Mouse (Mus musculus) lung, adult 2 months (tissue): ENCODE results near the gene Hic1. TPM values are rescaled to one million over a fixed set of nuclear protein-coding genes. Genes with fewer than 3 reads are reported as not detected.

Experiments
- DNase-seq: peaks from one replicate; pipeline ENCODE4 v3.0.0; 2022
- H3K4me1 ChIP-seq: fragments of 200-500 bp; 2 replicates; pipeline ENCODE4 v1.6.1; 2011; ENCODE audit warnings: low read length; ENCODE audit not compliant: control insufficient read depth, insufficient read depth
- H3K4me3 ChIP-seq: fragments of 200-500 bp; replicated peaks from 2 replicates; pipeline ENCODE3; 2011; ENCODE audit warnings: low read depth, mild to moderate bottlenecking, control low read depth, low read length; ENCODE audit errors: extremely low read depth
- CTCF ChIP-seq: fragments of 200-500 bp; IDR thresholded peaks from 2 replicates; pipeline ENCODE4 v1.5.1; 2011; ENCODE audit warnings: mild to moderate bottlenecking, low read length, control low read depth; ENCODE audit not compliant: insufficient read depth
- POLR2A ChIP-seq: fragments of 200-500 bp; IDR thresholded peaks from 2 replicates; pipeline ENCODE4 v1.6.1; 2011; ENCODE audit warnings: low read depth, mild to moderate bottlenecking, control low read depth, low read length, borderline replicate concordance; ENCODE audit errors: extremely low read depth
- WGBS: fragments of 180-500 bp; shearing (Covaris S2); methylation state at CpG from one replicate; pipeline ENCODE4 v1.1.7; 2018; 5-methylcytosine and 5-hydroxymethylcytosine counted together
- polyA plus RNA-seq: library from polyadenylated mRNA; depleted of rRNA; stranded (reverse); fragments of >200 nt; gene quantifications from 2 replicates; pipeline ENCODE4 v1.2.3, GENCODE M21; 2012

The Hic1 gene
- polyA plus RNA-seq, 1 experiment, result 21.4 TPM

DNA sequence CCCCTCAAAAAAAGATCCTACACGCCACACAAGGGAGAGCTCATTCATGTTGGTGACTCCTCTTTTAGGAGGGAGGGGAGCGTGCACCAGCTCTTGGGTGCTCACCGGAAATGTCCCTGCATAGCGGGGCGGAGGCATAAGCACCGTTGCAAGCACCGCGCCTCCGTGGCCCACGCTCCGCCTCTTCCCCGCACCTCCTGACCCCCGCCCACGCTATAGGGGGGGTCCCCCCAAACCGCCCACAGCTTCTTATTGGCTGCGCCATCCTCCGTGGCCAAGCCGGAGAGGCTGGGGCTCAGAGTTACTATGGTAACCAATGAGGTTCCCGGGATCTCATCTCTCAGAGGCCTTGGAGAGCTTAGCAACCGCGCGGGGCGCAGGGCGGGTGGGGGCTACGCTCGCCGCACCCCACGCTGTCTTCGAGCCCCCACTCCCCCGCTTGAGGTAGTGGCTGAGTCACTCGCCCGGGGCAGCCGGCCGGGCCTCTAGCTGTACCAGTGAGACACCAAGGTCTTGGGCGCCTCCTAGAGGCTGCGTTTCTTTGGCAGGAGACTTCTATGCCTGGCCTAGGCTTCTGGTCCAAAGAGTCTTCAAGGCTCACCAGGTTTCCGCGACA lies 925 bp upstream of the Hic1 start:
- H3K4me1 ChIP-seq, result peaks cover 19% of the 10 kb centered on the region
- peak overlapping the region; percentile 35 for H3K4me3 ChIP-seq
- DNase-seq, result peak; percentile 91
- under 1% methylated on average over 38 of the region's 38 CpGs for WGBS
- peak; percentile 73 for TF ChIP-seq CTCF
- no peak for TF ChIP-seq POLR2A

DNA sequence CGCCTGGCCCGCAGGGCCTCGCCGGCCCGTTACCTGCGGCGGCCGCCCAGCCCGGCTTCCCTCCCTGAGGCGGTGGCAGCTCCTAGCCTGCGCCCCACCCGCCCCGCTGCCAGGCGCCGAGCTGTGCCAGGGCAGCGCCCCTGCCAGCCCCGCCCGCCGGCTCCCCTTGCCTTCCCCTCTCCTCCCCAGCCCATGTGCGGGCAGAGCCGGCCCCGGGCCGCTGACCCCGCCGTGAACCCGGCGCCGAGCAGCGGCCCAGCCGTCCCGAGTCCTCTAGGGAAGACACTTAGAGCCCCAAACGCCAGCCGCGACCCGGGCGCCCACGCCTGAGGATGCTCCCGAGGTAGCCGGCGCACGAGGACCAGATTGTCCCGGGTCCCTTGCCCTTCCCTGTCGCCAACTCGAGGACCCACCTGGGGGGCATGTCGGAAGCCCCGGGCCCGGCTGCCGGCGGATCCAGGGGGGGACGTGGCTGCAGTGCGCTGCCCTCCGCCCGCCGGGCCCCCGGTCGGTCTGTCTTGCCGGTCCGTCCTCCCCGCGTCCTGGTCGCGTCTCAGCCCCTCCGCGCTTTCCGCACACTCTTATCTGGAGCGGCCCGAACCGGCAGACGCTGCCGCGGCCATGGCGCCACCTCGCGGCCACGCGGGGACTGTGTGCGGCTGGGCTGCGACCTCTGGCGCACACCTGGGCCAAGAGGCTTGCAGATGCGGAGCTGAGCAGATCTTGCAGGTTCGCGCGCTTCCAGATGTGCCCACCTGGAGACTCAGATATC lies 543 bp downstream of the Hic1 start:
- TF ChIP-seq POLR2A, result peak; percentile 56; the same call in 1 of the 2 replicates
- TF ChIP-seq CTCF, result peak; percentile 67
- Histone ChIP-seq H3K4me3 (peak overlapping the region; percentile 29), H3K4me1 (peaks cover 19% of the 10 kb centered on the region)
- WGBS, result under 1% methylated on average over 79 of the region's 83 CpGs
- DNase-seq, result peak; percentile 82

DNA sequence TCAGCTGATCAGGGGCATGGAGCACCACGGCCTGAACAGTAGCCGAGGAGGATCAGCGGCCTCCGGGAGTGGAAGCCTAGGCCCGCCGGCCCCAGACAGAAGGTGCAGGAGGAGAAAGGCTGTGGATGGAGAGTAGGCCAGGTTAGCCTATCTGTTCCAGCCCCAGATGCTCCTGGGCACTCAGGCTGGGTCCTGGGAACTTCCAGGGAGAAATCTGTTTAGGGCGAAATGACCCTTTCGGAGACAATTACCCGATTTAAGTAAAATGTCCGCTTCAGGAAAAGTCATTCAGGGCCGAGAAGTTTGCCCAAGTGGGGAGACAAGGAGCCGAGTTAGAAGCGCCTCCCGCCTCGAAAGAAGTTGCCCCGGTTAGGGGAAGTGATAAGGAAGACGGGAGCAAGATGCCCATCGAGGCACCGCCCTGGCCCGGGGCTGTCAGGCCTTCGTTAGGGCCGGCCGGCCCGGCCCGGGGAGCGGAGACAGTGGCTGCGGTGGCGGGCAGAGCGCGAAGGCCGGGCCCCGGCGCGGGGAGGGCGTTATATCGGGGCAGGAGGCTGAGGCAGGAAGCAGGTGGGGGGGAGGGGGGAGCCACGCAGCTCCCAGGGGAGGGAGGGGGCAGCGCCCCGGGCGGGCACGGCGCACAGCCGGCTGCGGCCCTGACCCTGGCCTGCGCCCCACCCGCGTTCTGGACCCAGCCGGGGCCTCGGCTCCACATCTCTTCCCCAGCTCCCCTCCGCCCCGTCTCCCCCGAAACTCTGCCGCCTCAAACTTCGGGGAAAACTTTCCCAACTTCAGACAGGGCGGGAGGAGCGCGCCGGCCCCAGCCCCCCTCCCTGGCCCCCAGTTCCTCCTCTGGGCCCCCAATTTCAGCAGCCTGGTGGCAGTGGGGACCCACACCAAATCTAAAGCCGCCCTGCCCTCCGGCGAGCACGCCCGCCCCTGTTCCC lies 1.4 kb downstream of the Hic1 start:
- peaks cover 17% of the 10 kb centered on the region for H3K4me1 ChIP-seq
- WGBS, result 14% methylated on average over 58 of the region's 63 CpGs
- peak overlapping the region; percentile 29 for H3K4me3 ChIP-seq
- no peak for DNase-seq
- TF ChIP-seq CTCF, result no peak
- no peak for TF ChIP-seq POLR2A

- Histone ChIP-seq H3K4me1 (peaks cover 17% of the 10 kb centered on the region), H3K4me3 (peak overlapping the region; percentile 21)
- 35% methylated on average over 68 of the region's 68 CpGs for WGBS
- DNase-seq, result no peak
- no peak for TF ChIP-seq CTCF
- 0 out of 2 replicates have a peak, but pooled peaks have one; percentile 6 for TF ChIP-seq POLR2A
These were observed 2.3 kb downstream of the Hic1 start for GRCm38 (mm10) chr11:75166861-75167642.

DNA sequence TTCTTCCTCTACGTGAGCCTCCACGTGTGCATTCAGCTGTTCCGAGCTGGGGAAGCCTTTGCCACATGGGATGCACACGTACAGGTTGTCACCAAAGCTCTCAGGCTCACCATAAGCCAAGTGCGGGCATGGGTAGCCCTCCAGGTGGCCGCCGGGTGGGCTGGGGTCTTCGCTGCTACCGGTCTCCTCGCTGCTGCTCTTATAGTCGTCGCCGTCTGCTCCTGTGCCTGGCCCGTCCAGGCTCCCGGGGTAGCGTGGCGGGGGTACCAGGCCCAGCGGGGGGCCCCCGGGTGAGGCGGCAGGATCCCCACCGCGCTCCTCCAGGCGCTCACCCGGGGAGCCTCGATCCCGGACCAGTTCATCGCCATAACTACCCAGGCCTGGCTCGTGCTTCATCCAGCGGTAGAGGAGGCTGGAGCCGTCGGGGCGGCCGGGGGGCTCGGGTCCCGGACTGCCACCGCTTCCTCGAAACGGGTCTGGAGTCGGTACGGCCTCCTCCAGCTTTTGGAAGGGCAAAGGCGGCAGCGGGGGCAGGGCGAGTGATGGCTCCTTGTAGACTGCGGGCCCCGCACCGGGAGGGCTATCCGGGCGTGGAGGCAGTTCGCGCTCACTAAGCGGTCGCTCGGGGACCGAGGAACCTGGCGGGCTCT lies 3.0 kb downstream of the Hic1 start:
- DNase-seq, result no peak
- TF ChIP-seq CTCF (no peak), POLR2A (no peak)
- 35% methylated on average over 55 of the region's 55 CpGs for WGBS
- Histone ChIP-seq H3K4me1 (peaks cover 17% of the 10 kb centered on the region), H3K4me3 (no peak overlapping the region)

- peaks cover 16% of the 10 kb centered on the region for H3K4me1 ChIP-seq
- 31% methylated on average over 54 of the region's 54 CpGs for WGBS
- peak; percentile 88 for DNase-seq
- TF ChIP-seq CTCF (peak; percentile 74), POLR2A (peak; percentile 25; the same call in 1 of the 2 replicates)
- peak overlapping the region; percentile 2 for H3K4me3 ChIP-seq
These were observed 3.7 kb downstream of the Hic1 start for GRCm38 (mm10) chr11:75165441-75166192.

DNA sequence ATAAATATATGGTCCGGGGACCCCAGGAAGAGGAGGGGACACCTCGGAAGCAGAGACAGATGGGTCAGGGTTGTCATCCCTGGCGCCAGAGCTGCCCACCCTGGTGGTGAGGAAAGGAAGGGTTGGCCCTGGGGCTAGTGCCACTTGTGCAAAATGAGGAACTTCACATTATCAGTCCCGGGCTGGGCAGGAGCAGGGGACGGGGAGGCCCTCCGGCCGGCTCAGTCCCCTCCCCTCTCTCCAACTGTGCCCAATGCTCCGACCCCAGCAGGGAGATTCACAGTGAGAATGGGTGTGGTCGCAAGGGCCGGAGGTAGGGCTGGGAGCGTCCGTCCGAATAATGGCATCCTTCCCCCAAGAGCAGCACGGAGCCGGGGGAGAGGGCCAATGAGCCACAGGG lies 4.6 kb downstream of the Hic1 start:
- no peak for TF ChIP-seq CTCF
- TF ChIP-seq POLR2A, result no peak
- WGBS, result 41% methylated on average over 15 of the region's 15 CpGs
- no peak for DNase-seq
- Histone ChIP-seq H3K4me3 (no peak overlapping the region), H3K4me1 (peaks cover 14% of the 10 kb centered on the region)

DNA sequence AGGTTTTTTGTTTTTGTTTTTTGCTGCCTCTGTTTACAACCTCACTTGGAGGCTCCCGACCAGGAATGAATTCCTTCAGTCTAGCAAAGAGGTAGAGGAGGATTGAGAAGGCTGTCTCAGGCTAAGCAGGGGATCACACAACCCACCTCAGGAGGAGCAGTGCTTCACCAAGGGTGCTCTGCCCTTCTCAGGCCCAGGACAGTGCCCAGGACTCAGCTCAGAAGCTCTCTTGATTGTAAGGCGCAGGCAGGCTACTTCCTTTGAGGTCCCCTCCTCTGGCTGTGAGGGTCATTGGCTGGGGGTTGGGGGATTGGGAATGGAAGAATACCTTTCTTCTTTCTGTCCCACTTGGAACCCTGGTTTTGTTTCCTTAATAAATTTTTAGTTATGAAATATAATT lies 5.3 kb downstream of the Hic1 start:
- TF ChIP-seq POLR2A, result no peak
- no peak for TF ChIP-seq CTCF
- Histone ChIP-seq H3K4me3 (no peak overlapping the region), H3K4me1 (peaks cover 8% of the 10 kb centered on the region; the same call in 1 of the 2 replicates)
- DNase-seq, result no peak
- 68% methylated on average over 2 of the region's 2 CpGs for WGBS
